ENCODE assay signal across 13 mouse cellular contexts in genomic region chr1:73911981-73912380, GRCm38 (mm10).
DNase-seq lines count a peak whose midpoint lies in the region; ATAC-seq and TF ChIP-seq lines count a peak whose summit lies in the region.
"Had no signal": no experiment of that assay in that cellular context is flagged by ENCODE, and none has a peak within 500 bp of the region (broad histone marks: within the 10 kb centered on the region; RNA-seq: fewer than 3 reads in every experiment).

No protein-coding gene starts in this region.

- H3K27me3 ChIP-seq in kidney, embryonic 14.5 days (ENCODE audit: control insufficient read depth, insufficient read depth, low read length), result no peaks in the 10 kb centered on the region
- H3K27me3 ChIP-seq in midbrain, embryonic 11.5 days (ENCODE audit: control insufficient read depth, insufficient read depth, low read length), result no peaks in the 10 kb centered on the region
- H3K27me3 ChIP-seq in midbrain, postnatal 0 days (ENCODE audit: insufficient read depth, low read length), result no peaks in the 10 kb centered on the region
- no peaks in the 10 kb centered on the region for H3K27me3 ChIP-seq in forebrain, embryonic 13.5 days
- H3K27me3 ChIP-seq: limb, embryonic 12.5 days; liver, embryonic 15.5 days had no signal

- no peak for TF ChIP-seq CTCF in midbrain, postnatal 0 days (IDR thresholded peaks at IDR 0.05)

- no peak for ATAC-seq in kidney, embryonic 14.5 days (ENCODE audit: low FRiP score, low TSS enrichment)
- ATAC-seq in midbrain, embryonic 11.5 days (ENCODE audit: low FRiP score), result no peak
- no peak for ATAC-seq in midbrain, postnatal 0 days (ENCODE audit: low FRiP score)
- ATAC-seq in forebrain, embryonic 13.5 days, result no peak
- ATAC-seq: forebrain, postnatal 0 days had no signal

- peaks cover 11% of the 10 kb centered on the region for H3K36me3 ChIP-seq in kidney, embryonic 14.5 days (ENCODE audit: control insufficient read depth, insufficient read depth, low read length)
- H3K36me3 ChIP-seq in midbrain, embryonic 11.5 days (ENCODE audit: control insufficient read depth, insufficient read depth, low read length), result no peaks in the 10 kb centered on the region
- no peaks in the 10 kb centered on the region for H3K36me3 ChIP-seq in midbrain, postnatal 0 days (ENCODE audit: insufficient read depth, low read length)
- H3K36me3 ChIP-seq in forebrain, embryonic 13.5 days (ENCODE audit: poor library complexity, severe bottlenecking), result peaks cover 13% of the 10 kb centered on the region; the same call in 1 of the 2 replicates

- no peak overlapping the region for H3K27ac ChIP-seq in kidney, embryonic 14.5 days (ENCODE audit: low read depth, low read length)
- no peak overlapping the region for H3K27ac ChIP-seq in midbrain, embryonic 11.5 days (ENCODE audit: low read depth, low read length)
- H3K27ac ChIP-seq in midbrain, postnatal 0 days (ENCODE audit: low read depth, low read length), result no peak overlapping the region
- no peak overlapping the region for H3K27ac ChIP-seq in forebrain, embryonic 13.5 days
- H3K27ac ChIP-seq: left cerebral cortex, adult 2 months; limb, embryonic 12.5 days; liver, embryonic 15.5 days had no signal

- no peaks in the 10 kb centered on the region for H3K9me3 ChIP-seq in kidney, embryonic 14.5 days (ENCODE audit: control insufficient read depth, low read length)
- H3K9me3 ChIP-seq in midbrain, embryonic 11.5 days (ENCODE audit: control insufficient read depth, low read length), result no peaks in the 10 kb centered on the region
- H3K9me3 ChIP-seq in midbrain, postnatal 0 days (ENCODE audit: low read length), result no peaks in the 10 kb centered on the region
- H3K9me3 ChIP-seq in forebrain, embryonic 13.5 days (replicated peaks), result no peaks in the 10 kb centered on the region
- H3K9me3 ChIP-seq: limb, embryonic 12.5 days; liver, embryonic 15.5 days had no signal

- 75% methylated on average over 8 of the region's 8 CpGs for WGBS in kidney, embryonic 14.5 days
- WGBS in midbrain, embryonic 11.5 days, result 88% methylated on average over 8 of the region's 8 CpGs
- 85% methylated on average over 8 of the region's 8 CpGs for WGBS in midbrain, postnatal 0 days
- 87% methylated on average over 8 of the region's 8 CpGs for WGBS in forebrain, embryonic 13.5 days

- no peak overlapping the region for H3K9ac ChIP-seq in kidney, embryonic 14.5 days (ENCODE audit: low read depth, low read length)
- H3K9ac ChIP-seq in midbrain, embryonic 11.5 days (ENCODE audit: low read length), result no peak overlapping the region
- H3K9ac ChIP-seq in midbrain, postnatal 0 days (replicated peaks; ENCODE audit: low read length, poor library complexity, severe bottlenecking), result no peak overlapping the region
- no peak overlapping the region for H3K9ac ChIP-seq in forebrain, embryonic 13.5 days
- H3K9ac ChIP-seq: forebrain, postnatal 0 days; limb, embryonic 12.5 days; liver, embryonic 15.5 days had no signal

- peak; percentile 2 for DNase-seq in frontal cortex, postnatal 14 days (ENCODE audit: low spot score in 2 of 2)
- no peak for DNase-seq in frontal cortex, adult 2 months (ENCODE audit: extremely low spot score in 1 of 2, low spot score in 1 of 2)
- DNase-seq in kidney, adult 18-20 months, result peak; percentile 13
- DNase-seq in midbrain, embryonic 11.5 days (ENCODE audit: low spot score, missing footprints), result peak; percentile 41
- DNase-seq in midbrain, postnatal 0 days (ENCODE audit: low spot score), result no peak
- DNase-seq in adrenal gland, postnatal 10 days, result peak; percentile 2
- DNase-seq: forebrain, postnatal 0 days had no signal

- no peak overlapping the region for H3K4me2 ChIP-seq in kidney, embryonic 14.5 days (replicated peaks; ENCODE audit: low read depth, low read length)
- H3K4me2 ChIP-seq in midbrain, embryonic 11.5 days, result no peak overlapping the region
- H3K4me2 ChIP-seq in midbrain, postnatal 0 days (ENCODE audit: low read depth, low read length, poor library complexity, severe bottlenecking), result no peak overlapping the region
- H3K4me2 ChIP-seq in forebrain, embryonic 13.5 days, result no peak overlapping the region
- H3K4me2 ChIP-seq: limb, embryonic 12.5 days; liver, embryonic 15.5 days had no signal

- H3K4me3 ChIP-seq in kidney, embryonic 14.5 days (ENCODE audit: low read length), result no peak overlapping the region
- no peak overlapping the region for H3K4me3 ChIP-seq in midbrain, embryonic 11.5 days (ENCODE audit: low read depth, low read length)
- no peak overlapping the region for H3K4me3 ChIP-seq in midbrain, postnatal 0 days (ENCODE audit: low read depth, low read length)
- no peak overlapping the region for H3K4me3 ChIP-seq in forebrain, embryonic 13.5 days
- H3K4me3 ChIP-seq: erythroblast, embryonic 14.5 days; left cerebral cortex, adult 2 months; limb, embryonic 12.5 days; liver, embryonic 15.5 days had no signal

- peaks cover 22% of the 10 kb centered on the region for H3K4me1 ChIP-seq in kidney, embryonic 14.5 days (ENCODE audit: control insufficient read depth, insufficient read depth, low read length)
- H3K4me1 ChIP-seq in midbrain, embryonic 11.5 days (ENCODE audit: control insufficient read depth, insufficient read depth, low read length), result peaks cover 7% of the 10 kb centered on the region
- no peaks in the 10 kb centered on the region; the same call in 1 of the 2 replicates for H3K4me1 ChIP-seq in midbrain, postnatal 0 days (ENCODE audit: insufficient read depth, low read length)
- H3K4me1 ChIP-seq in forebrain, embryonic 13.5 days, result peaks cover 8% of the 10 kb centered on the region
- H3K4me1 ChIP-seq: liver, embryonic 15.5 days had no signal

Comparison
In these comparisons a context has a peak if more than half of its experiments do, and no peak if none do; other contexts are left out.
1. DNase-seq: peak in frontal cortex, postnatal 14 days (2 of 2), kidney, adult 18-20 months (single experiment), midbrain, embryonic 11.5 days (single experiment) and adrenal gland, postnatal 10 days (single experiment); none in frontal cortex, adult 2 months (0 of 2) and midbrain, postnatal 0 days (single experiment).